Mouse (Mus musculus): Measurements from ENCODE around the gene Ccdc149. TPM values are rescaled to one million over a fixed set of nuclear protein-coding genes. Genes with fewer than 3 reads are reported as not detected.

The Ccdc149 gene
- polyA plus RNA-seq, 1 experiment from 2014 or later, result 2.5 TPM

- Histone ChIP-seq H3K4me2 (peak overlapping the region; percentile 50), H3K9me3 (no peaks in the 10 kb centered on the region), H3K27ac (no peak overlapping the region), H3K9ac (peak overlapping the region; percentile 40; the same call in 1 of the 2 replicates), H3K36me3 (no peaks in the 10 kb centered on the region), H3K4me3 (peak overlapping the region; percentile 20), H3K4me1 (peaks cover 16% of the 10 kb centered on the region), H3K27me3 (peaks cover 22% of the 10 kb centered on the region)
- no peak for ATAC-seq (ENCODE audit: insufficient number of reproducible peaks, insufficient read depth, low FRiP score, low TSS enrichment, low read depth)
- WGBS, result 50% methylated on average over 63 of the region's 63 CpGs
Measured at GRCm38 (mm10) chr5:52367866-52368840, 103.2 kb downstream of the Ccdc149 start.

- H3K27me3 ChIP-seq, result peaks cover 22% of the 10 kb centered on the region
- no peak overlapping the region for H3K27ac ChIP-seq
- peaks cover 23% of the 10 kb centered on the region for H3K4me1 ChIP-seq
- H3K4me3 ChIP-seq, result no peak overlapping the region
- no peaks in the 10 kb centered on the region for H3K9me3 ChIP-seq
- WGBS, result 86% methylated on average over 2 of the region's 2 CpGs
- H3K4me2 ChIP-seq, result no peak overlapping the region
- ATAC-seq (ENCODE audit: insufficient number of reproducible peaks, insufficient read depth, low FRiP score, low TSS enrichment, low read depth), result no peak
- no peaks in the 10 kb centered on the region for H3K36me3 ChIP-seq
- H3K9ac ChIP-seq, result no peak overlapping the region
Measured at GRCm38 (mm10) chr5:52366661-52367060, 104.7 kb downstream of the Ccdc149 start.

- ATAC-seq (ENCODE audit: insufficient number of reproducible peaks, insufficient read depth, low FRiP score, low TSS enrichment, low read depth), result no peak
- Histone ChIP-seq H3K4me1 (peaks cover 23% of the 10 kb centered on the region), H3K27me3 (peaks cover 22% of the 10 kb centered on the region), H3K27ac (no peak overlapping the region), H3K4me2 (no peak overlapping the region), H3K9me3 (no peaks in the 10 kb centered on the region), H3K4me3 (no peak overlapping the region), H3K9ac (no peak overlapping the region), H3K36me3 (no peaks in the 10 kb centered on the region)
- 85% methylated on average over 5 of the region's 5 CpGs for WGBS
Measured at GRCm38 (mm10) chr5:52365930-52366329, 105.4 kb downstream of the Ccdc149 start.

GRCm38 (mm10) chr5:52364521-52364920, 106.8 kb downstream of the Ccdc149 start:
- Histone ChIP-seq H3K27ac (no peak overlapping the region), H3K4me3 (no peak overlapping the region), H3K27me3 (peaks cover 22% of the 10 kb centered on the region), H3K9ac (no peak overlapping the region), H3K4me2 (no peak overlapping the region), H3K36me3 (no peaks in the 10 kb centered on the region), H3K4me1 (peaks cover 34% of the 10 kb centered on the region), H3K9me3 (no peaks in the 10 kb centered on the region)
- 45% methylated on average over 5 of the region's 5 CpGs for WGBS
- no peak for ATAC-seq (ENCODE audit: insufficient number of reproducible peaks, insufficient read depth, low FRiP score, low TSS enrichment, low read depth)

- H3K4me2 ChIP-seq, result no peak within 1 kb of the TSS
- no peak within 1 kb of the TSS for H3K9ac ChIP-seq
- H3K27ac ChIP-seq, result no peak within 1 kb of the TSS
- H3K4me3 ChIP-seq, result no peak within 1 kb of the TSS
- H3K4me1 ChIP-seq, result peaks cover 34% of the 10 kb centered on the region
- no peaks in the 10 kb centered on the region for H3K9me3 ChIP-seq
- H3K27me3 ChIP-seq, result peaks cover 18% of the 10 kb centered on the region
- 21% methylated on average over 11 of the region's 11 CpGs for WGBS
- no peak for ATAC-seq (ENCODE audit: insufficient number of reproducible peaks, insufficient read depth, low FRiP score, low TSS enrichment, low read depth)
- no peaks in the 10 kb centered on the region for H3K36me3 ChIP-seq
Measured at GRCm38 (mm10) chr5:52363468-52364150, 107.7 kb downstream of the Ccdc149 start, which contains the start of gene Sod3. Sod3 (plus strand) TSS chr5:52363791.

- no peak overlapping the region for H3K27ac ChIP-seq
- no peak overlapping the region for H3K9ac ChIP-seq
- no peaks in the 10 kb centered on the region for H3K9me3 ChIP-seq
- H3K36me3 ChIP-seq, result no peaks in the 10 kb centered on the region
- peaks cover 11% of the 10 kb centered on the region for H3K27me3 ChIP-seq
- H3K4me2 ChIP-seq, result no peak overlapping the region
- 26% methylated on average over 6 of the region's 6 CpGs for WGBS
- H3K4me1 ChIP-seq, result peaks cover 31% of the 10 kb centered on the region
- no peak for ATAC-seq (ENCODE audit: insufficient number of reproducible peaks, insufficient read depth, low FRiP score, low TSS enrichment, low read depth)
- no peak overlapping the region for H3K4me3 ChIP-seq
Measured at GRCm38 (mm10) chr5:52362776-52363467, 108.4 kb downstream of the Ccdc149 start.

GRCm38 (mm10) chr5:52360286-52361049, 110.9 kb downstream of the Ccdc149 start:
- Histone ChIP-seq H3K4me1 (peaks cover 31% of the 10 kb centered on the region), H3K9me3 (no peaks in the 10 kb centered on the region), H3K36me3 (no peaks in the 10 kb centered on the region), H3K27me3 (peaks cover 9% of the 10 kb centered on the region; the same call in 1 of the 2 replicates), H3K4me3 (no peak overlapping the region), H3K9ac (no peak overlapping the region), H3K27ac (0 out of 2 replicates have a peak overlapping the region, but pooled peaks have one; percentile 39), H3K4me2 (peak overlapping the region; percentile 16; the same call in 1 of the 2 replicates)
- WGBS, result 71% methylated on average over 21 of the region's 21 CpGs
- ATAC-seq (ENCODE audit: insufficient number of reproducible peaks, insufficient read depth, low FRiP score, low TSS enrichment, low read depth), result no peak

- Histone ChIP-seq H3K4me1 (peaks cover 20% of the 10 kb centered on the region), H3K9me3 (no peaks in the 10 kb centered on the region), H3K27ac (no peak overlapping the region), H3K4me2 (no peak overlapping the region), H3K36me3 (no peaks in the 10 kb centered on the region), H3K9ac (no peak overlapping the region), H3K27me3 (no peaks in the 10 kb centered on the region), H3K4me3 (no peak overlapping the region)
- 86% methylated on average over 6 of the region's 6 CpGs for WGBS
- ATAC-seq (ENCODE audit: insufficient number of reproducible peaks, insufficient read depth, low FRiP score, low TSS enrichment, low read depth), result no peak
Measured at GRCm38 (mm10) chr5:52358120-52358519, 113.2 kb downstream of the Ccdc149 start.

- no peak overlapping the region for H3K9ac ChIP-seq
- WGBS, result 71% methylated on average over 9 of the region's 9 CpGs
- no peak overlapping the region for H3K4me2 ChIP-seq
- no peak overlapping the region for H3K4me3 ChIP-seq
- no peak overlapping the region for H3K27ac ChIP-seq
- H3K9me3 ChIP-seq, result no peaks in the 10 kb centered on the region
- no peak for ATAC-seq (ENCODE audit: insufficient number of reproducible peaks, insufficient read depth, low FRiP score, low TSS enrichment, low read depth)
- H3K36me3 ChIP-seq, result no peaks in the 10 kb centered on the region
- H3K4me1 ChIP-seq, result peaks cover 13% of the 10 kb centered on the region
- no peaks in the 10 kb centered on the region for H3K27me3 ChIP-seq
Measured at GRCm38 (mm10) chr5:52357175-52357754, 114.1 kb downstream of the Ccdc149 start.

- H3K9me3 ChIP-seq, result no peaks in the 10 kb centered on the region
- H3K4me2 ChIP-seq, result no peak overlapping the region
- H3K27ac ChIP-seq, result no peak overlapping the region
- H3K9ac ChIP-seq, result no peak overlapping the region
- ATAC-seq (ENCODE audit: insufficient number of reproducible peaks, insufficient read depth, low FRiP score, low TSS enrichment, low read depth), result no peak
- H3K36me3 ChIP-seq, result no peaks in the 10 kb centered on the region
- no peak overlapping the region for H3K4me3 ChIP-seq
- 86% methylated on average over 7 of the region's 7 CpGs for whole genome bisulfite sequencing
- no peaks in the 10 kb centered on the region for H3K27me3 ChIP-seq
- peaks cover 15% of the 10 kb centered on the region for H3K4me1 ChIP-seq
Measured at GRCm38 (mm10) chr5:52355612-52356011, 115.7 kb downstream of the Ccdc149 start.
